8 mouse cellular contexts compared by ENCODE assay signal in genomic region chr19:26845276-26846016, GRCm38 (mm10). TPM values are rescaled to one million over a fixed set of nuclear protein-coding genes. Genes with fewer than 3 reads are reported as not detected.
DNase-seq lines count a peak whose midpoint lies in the region; ATAC-seq lines count a peak whose summit lies in the region.

No protein-coding gene starts in this region.

- intact Hi-C loops in gastrocnemius, postnatal 14 days (cut with DNase I; ENCODE audit: low total_unique reads): no loop called here
- intact Hi-C loops in left cerebral cortex, postnatal 10 days (cut with DNase I): no loop called here

- peak; percentile 93 for DNase-seq in ZHBTc4 (ENCODE audit: low read depth, low spot score)
- DNase-seq in gastrocnemius, postnatal 14 days: peak; percentile 80
- DNase-seq in left cerebral cortex, postnatal 10 days (ENCODE audit: extremely low spot score in 1 of 2, low spot score in 2 of 2): peak; percentile 86 to 87
- peak; percentile 79 for DNase-seq in right cerebral cortex, postnatal 25 days
- peak; percentile 72 to 75 for DNase-seq in urinary bladder, postnatal 4 days (ENCODE audit: low spot score in 2 of 2)

- ATAC-seq in common myeloid progenitor, adult 5-6 weeks (replicated peaks; ENCODE audit: low read depth, poor library complexity, severe bottlenecking): peak; percentile 98
- ATAC-seq in inflammation-experienced regulatory T-cells, adult 6 months: peak; percentile 94
- peak; percentile 93 for ATAC-seq in megakaryocyte-erythroid progenitor cell, adult 5-6 weeks (replicated peaks; ENCODE audit: low FRiP score, low TSS enrichment, poor library complexity, severe bottlenecking)

RNA-seq across cellular contexts. Expression of gene Gm815, which starts 40.2 kb away (rescaled TPM):
- total RNA-seq in common myeloid progenitor, adult 5-6 weeks (2017): not detected in 2 replicates
- not detected for total RNA-seq in gastrocnemius, postnatal 14 days (2021)
- polyA plus RNA-seq in inflammation-experienced regulatory T-cells, adult 6 months (2017; shearing (Covaris generic)): not detected
- not detected for total RNA-seq in left cerebral cortex, postnatal 10 days (2021)
- total RNA-seq in megakaryocyte-erythroid progenitor cell, adult 5-6 weeks (2014; fragmentation: Nextera tagmentation): not detected in 2 replicates
- total RNA-seq in megakaryocyte-erythroid progenitor cell, adult 5-6 weeks (2017): not detected in 2 replicates

Comparison
In these comparisons a context has a peak if more than half of its experiments do, and no peak if none do; other contexts are left out.
1. Peak in every context shown above with its lines: DNase-seq and ATAC-seq.